Mouse (Mus musculus) neural tube, embryonic 14.5 days (tissue): ENCODE measurements at regions not wholly inside any gene's neighbourhood (a gene's known extent, or its start where the extent isn't known, plus 50 kb on each side); places are given as distances from the start of the nearest gene placed in this dataset.

Experiments used
- ATAC-seq: fragments of 200-750 bp; cut with Nextera tagmentation; 2 replicates; pipeline ENCODE4 v1.8.0; 2017; ENCODE audit warnings: low read depth, mild to moderate bottlenecking, moderate TSS enrichment, moderate library complexity
- H3K27ac ChIP-seq: fragments of 300-500 bp; sonication (generic); 2 replicates; pipeline ENCODE4 v1.5.1; 2014; ENCODE audit warnings: low read depth, mild to moderate bottlenecking, control low read depth, low read length, moderate library complexity, mixed read lengths
- H3K27me3 ChIP-seq: fragments of 300-500 bp; sonication (generic); 2 replicates; pipeline ENCODE4 v1.6.1; 2014; ENCODE audit warnings: low read length; ENCODE audit not compliant: control insufficient read depth, insufficient read depth
- H3K36me3 ChIP-seq: fragments of 300-500 bp; sonication (generic); 2 replicates; pipeline ENCODE4 v1.6.1; 2014; ENCODE audit warnings: low read length, mixed read lengths; ENCODE audit not compliant: control insufficient read depth, insufficient read depth
- H3K4me1 ChIP-seq: fragments of 300-500 bp; sonication (generic); 2 replicates; pipeline ENCODE4 v1.6.1; 2014; ENCODE audit warnings: low read length; ENCODE audit not compliant: control insufficient read depth, insufficient read depth
- H3K4me2 ChIP-seq: fragments of 300-500 bp; sonication (generic); 2 replicates; pipeline ENCODE4 v1.6.1; 2014; ENCODE audit warnings: mild to moderate bottlenecking, low read depth, low read length, control low read depth
- H3K4me3 ChIP-seq: fragments of 300-500 bp; sonication (generic); 2 replicates; pipeline ENCODE4 v1.5.1; 2014; ENCODE audit warnings: low read depth, low read length, control low read depth, mixed read lengths
- H3K9ac ChIP-seq: fragments of 300-500 bp; sonication (generic); replicated peaks from 2 replicates; pipeline ENCODE4 v1.6.1; 2014; ENCODE audit warnings: low read depth, mild to moderate bottlenecking, control low read depth, low read length, mixed read lengths
- H3K9me3 ChIP-seq: fragments of 300-500 bp; sonication (generic); 2 replicates; pipeline ENCODE4 v1.6.1; 2016; ENCODE audit warnings: low read length; ENCODE audit not compliant: control insufficient read depth
- WGBS: fragments of 180-500 bp; shearing (Covaris S2); extraction: QIAGEN DNeasy Blood & Tissue Kit; methylation state at CpG from one replicate; pipeline ENCODE4 v1.1.7; 2014; 5-methylcytosine and 5-hydroxymethylcytosine counted together

GRCm38 (mm10) chr13:102060213-102060612 lies 292.2 kb upstream of the Pik3r1 start:
- Histone ChIP-seq H3K4me1 (no peaks in the 10 kb centered on the region), H3K27me3 (no peaks in the 10 kb centered on the region), H3K27ac (no peak overlapping the region), H3K36me3 (no peaks in the 10 kb centered on the region), H3K9me3 (no peaks in the 10 kb centered on the region), H3K9ac (no peak overlapping the region), H3K4me3 (no peak overlapping the region), H3K4me2 (no peak overlapping the region)
- WGBS = 93% methylated on average over 3 of the region's 3 CpGs
- no peak for ATAC-seq

DNA sequence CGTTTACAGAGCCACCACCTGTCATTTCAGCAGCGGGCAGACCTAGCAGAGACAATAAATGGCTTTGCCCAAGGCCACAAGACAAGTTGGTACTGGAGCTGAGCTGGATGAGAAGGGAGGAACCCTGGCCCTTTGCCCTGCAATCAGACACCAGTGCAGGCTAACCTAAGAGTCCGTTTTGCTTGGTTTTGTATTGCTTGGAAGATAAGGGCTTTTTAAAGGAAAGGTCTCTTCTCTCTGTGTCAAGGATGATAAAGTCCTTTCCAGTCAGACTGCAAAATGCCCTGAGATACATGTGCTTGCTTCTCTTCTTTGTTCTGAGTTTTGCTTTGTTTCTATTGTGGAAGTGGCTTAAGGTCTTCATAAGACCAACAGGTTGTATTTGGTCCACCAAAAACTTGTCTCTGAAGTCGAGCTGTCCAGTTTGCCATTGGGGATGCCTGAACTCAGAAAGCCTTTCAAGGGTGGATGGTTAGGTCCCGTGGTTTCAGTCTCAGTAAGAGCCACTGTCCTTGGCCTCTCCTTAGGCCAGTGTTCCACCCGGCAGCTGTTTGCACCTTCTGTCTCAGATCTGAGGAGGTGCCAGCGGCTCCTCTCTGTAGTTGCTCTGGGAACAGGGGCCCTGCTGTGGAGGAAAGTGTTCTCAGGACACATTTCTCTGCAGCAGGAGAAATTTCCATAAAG lies 296.7 kb upstream of the Pik3r1 start:
- 39% methylated on average over 7 of the region's 7 CpGs for WGBS
- H3K27me3 ChIP-seq = no peaks in the 10 kb centered on the region
- no peak overlapping the region for H3K27ac ChIP-seq
- no peak overlapping the region for H3K4me3 ChIP-seq
- no peaks in the 10 kb centered on the region for H3K36me3 ChIP-seq
- no peak overlapping the region for H3K9ac ChIP-seq
- no peaks in the 10 kb centered on the region for H3K4me1 ChIP-seq
- H3K4me2 ChIP-seq = no peak overlapping the region
- no peak for ATAC-seq
- no peaks in the 10 kb centered on the region for H3K9me3 ChIP-seq

DNA sequence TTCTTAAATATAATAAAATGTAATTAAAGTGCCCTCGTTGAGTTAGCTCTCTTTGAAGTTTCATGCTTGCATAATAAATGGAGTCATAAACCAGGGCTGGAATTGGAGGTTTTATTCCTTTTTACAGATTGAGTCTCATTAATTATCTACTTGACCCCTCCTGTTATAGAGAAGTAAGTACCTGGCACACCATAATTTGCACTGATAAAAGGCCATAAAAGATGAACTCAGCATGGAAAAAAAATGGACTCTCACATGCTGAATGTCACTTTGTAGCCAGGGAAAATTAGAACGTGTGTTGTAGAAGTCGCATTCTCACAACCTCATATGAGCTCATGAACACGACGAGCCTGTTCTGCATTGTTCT lies 297.2 kb upstream of the Pik3r1 start:
- Histone ChIP-seq H3K4me2 (no peak overlapping the region), H3K9me3 (no peaks in the 10 kb centered on the region), H3K4me3 (no peak overlapping the region), H3K4me1 (no peaks in the 10 kb centered on the region), H3K36me3 (no peaks in the 10 kb centered on the region), H3K27me3 (no peaks in the 10 kb centered on the region), H3K9ac (no peak overlapping the region), H3K27ac (no peak overlapping the region)
- no peak for ATAC-seq
- WGBS = 59% methylated on average over 5 of the region's 5 CpGs

DNA sequence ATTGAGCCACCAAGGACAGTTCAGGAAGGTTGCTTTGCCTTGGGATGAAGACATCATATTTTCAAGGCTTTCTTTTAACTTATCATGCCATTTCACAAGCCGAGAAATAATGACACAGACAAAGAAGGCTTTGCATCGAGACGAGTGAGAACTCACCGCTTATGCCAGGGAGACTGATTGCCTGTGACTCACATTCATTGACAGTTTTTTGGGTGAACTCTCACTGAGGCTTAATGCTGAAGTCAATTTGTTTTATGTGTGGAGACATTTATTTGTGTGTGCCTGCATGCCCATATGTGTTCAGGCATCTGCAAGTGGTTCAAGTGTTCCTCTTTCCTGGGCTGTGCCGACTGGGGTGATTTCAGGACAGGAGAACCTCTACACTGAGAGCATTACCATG lies 297.8 kb upstream of the Pik3r1 start:
- H3K9me3 ChIP-seq = no peaks in the 10 kb centered on the region
- no peaks in the 10 kb centered on the region for H3K4me1 ChIP-seq
- 77% methylated on average over 5 of the region's 5 CpGs for WGBS
- no peak overlapping the region for H3K9ac ChIP-seq
- no peaks in the 10 kb centered on the region for H3K36me3 ChIP-seq
- ATAC-seq = no peak
- H3K27ac ChIP-seq = no peak overlapping the region
- H3K27me3 ChIP-seq = no peaks in the 10 kb centered on the region
- H3K4me3 ChIP-seq = no peak overlapping the region
- no peak overlapping the region for H3K4me2 ChIP-seq

DNA sequence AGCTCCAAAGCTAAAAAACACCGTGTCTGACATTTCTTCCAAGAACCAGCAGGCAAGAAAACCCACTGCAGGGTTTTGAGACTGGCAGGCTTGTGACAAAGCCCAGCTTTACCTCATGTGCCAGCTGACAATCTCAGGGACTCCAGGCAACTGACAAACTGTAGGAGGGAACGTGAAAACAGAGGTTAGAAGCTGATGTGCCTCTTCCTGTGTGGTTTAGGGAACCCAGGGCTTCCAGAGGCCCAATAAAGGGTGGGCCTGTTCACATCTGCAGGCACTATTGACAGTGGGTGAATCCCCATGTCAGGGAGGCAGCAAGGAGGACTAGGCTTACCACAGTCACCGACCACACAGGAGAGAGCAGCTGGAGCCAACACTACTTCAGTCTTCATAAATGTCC lies 302.7 kb upstream of the Pik3r1 start:
- ATAC-seq = no peak
- Histone ChIP-seq H3K4me3 (no peak overlapping the region), H3K27ac (no peak overlapping the region), H3K27me3 (no peaks in the 10 kb centered on the region), H3K9ac (no peak overlapping the region), H3K9me3 (no peaks in the 10 kb centered on the region), H3K36me3 (no peaks in the 10 kb centered on the region), H3K4me2 (no peak overlapping the region), H3K4me1 (no peaks in the 10 kb centered on the region)
- 55% methylated on average over 3 of the region's 3 CpGs for WGBS

DNA sequence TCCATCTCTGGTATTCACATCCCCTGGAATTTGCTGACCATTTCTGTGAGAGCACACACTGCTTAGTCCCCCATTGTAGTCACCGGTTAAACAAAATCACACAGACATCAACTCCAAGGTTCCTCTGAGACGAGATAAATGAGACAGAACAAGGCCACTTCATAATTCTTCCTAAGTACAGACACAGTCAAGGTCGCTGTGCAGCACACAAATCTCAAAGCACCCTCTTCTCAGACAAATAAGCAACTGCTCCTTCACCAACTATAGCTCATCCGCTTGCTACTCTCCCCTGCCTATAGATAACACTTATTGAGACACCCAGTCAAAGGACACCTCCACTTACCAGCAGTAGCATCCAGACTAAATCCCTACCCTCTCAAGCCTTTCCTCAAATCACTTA lies 304.3 kb upstream of the Pik3r1 start:
- Histone ChIP-seq H3K4me1 (no peaks in the 10 kb centered on the region), H3K27me3 (no peaks in the 10 kb centered on the region), H3K4me3 (no peak overlapping the region), H3K36me3 (no peaks in the 10 kb centered on the region), H3K4me2 (no peak overlapping the region), H3K9ac (no peak overlapping the region), H3K27ac (no peak overlapping the region), H3K9me3 (no peaks in the 10 kb centered on the region)
- WGBS = 79% methylated on average over 4 of the region's 4 CpGs
- ATAC-seq = no peak

- Histone ChIP-seq H3K27me3 (no peaks in the 10 kb centered on the region), H3K9ac (no peak overlapping the region), H3K27ac (no peak overlapping the region), H3K4me1 (no peaks in the 10 kb centered on the region), H3K4me3 (no peak overlapping the region), H3K4me2 (no peak overlapping the region), H3K36me3 (no peaks in the 10 kb centered on the region), H3K9me3 (no peaks in the 10 kb centered on the region)
- WGBS = 73% methylated on average over 1 of the region's 1 CpGs
- no peak for ATAC-seq
Measured at GRCm38 (mm10) chr13:102087766-102088165, 319.7 kb upstream of the Pik3r1 start.

- Histone ChIP-seq H3K27ac (no peak overlapping the region), H3K36me3 (no peaks in the 10 kb centered on the region), H3K4me3 (no peak overlapping the region), H3K9me3 (no peaks in the 10 kb centered on the region), H3K4me2 (no peak overlapping the region), H3K9ac (no peak overlapping the region), H3K4me1 (no peaks in the 10 kb centered on the region), H3K27me3 (no peaks in the 10 kb centered on the region)
- WGBS = 61% methylated on average over 5 of the region's 5 CpGs
- no peak for ATAC-seq
Measured at GRCm38 (mm10) chr13:102089551-102089950, 321.5 kb upstream of the Pik3r1 start.

- no peak for ATAC-seq
- no peaks in the 10 kb centered on the region for H3K36me3 ChIP-seq
- no peaks in the 10 kb centered on the region for H3K9me3 ChIP-seq
- 90% methylated on average over 4 of the region's 4 CpGs for WGBS
- no peaks in the 10 kb centered on the region for H3K4me1 ChIP-seq
- no peak overlapping the region for H3K4me3 ChIP-seq
- H3K9ac ChIP-seq = no peak overlapping the region
- no peaks in the 10 kb centered on the region for H3K27me3 ChIP-seq
- H3K27ac ChIP-seq = no peak overlapping the region
- no peak overlapping the region for H3K4me2 ChIP-seq
Measured at GRCm38 (mm10) chr13:102094193-102094592, 326.2 kb upstream of the Pik3r1 start.
